Mouse (Mus musculus) Muller cell, postnatal 12 days (primary cell): ENCODE data around the gene Tmcc3.

Experiments
- DNase-seq: peaks from one replicate; pipeline ENCODE4 v3.0.0-alpha.2; 2015; ENCODE audit errors: inconsistent ontology term

Gene Tmcc3

DNA sequence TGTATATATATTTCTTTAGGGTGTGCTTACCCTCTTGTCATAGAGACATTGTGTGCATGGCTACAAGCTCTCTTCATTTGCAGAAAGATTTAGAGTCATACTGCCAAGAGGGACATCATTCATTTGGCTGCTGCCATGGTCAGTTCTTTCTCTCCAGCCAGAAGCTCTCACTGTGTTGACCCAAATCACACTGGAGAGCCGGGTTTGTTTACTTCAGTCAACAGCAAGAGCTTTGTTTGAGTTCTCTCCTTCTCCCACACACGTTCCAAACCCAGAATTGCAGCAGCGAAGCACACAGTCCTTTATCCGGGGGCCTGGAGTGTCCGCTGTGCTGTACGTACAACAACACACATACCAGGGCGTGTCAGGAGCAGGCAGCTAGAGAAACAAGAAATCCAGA is 154.6 kb downstream of the Tmcc3 start:
- peak; percentile 66 for DNase-seq

DNA sequence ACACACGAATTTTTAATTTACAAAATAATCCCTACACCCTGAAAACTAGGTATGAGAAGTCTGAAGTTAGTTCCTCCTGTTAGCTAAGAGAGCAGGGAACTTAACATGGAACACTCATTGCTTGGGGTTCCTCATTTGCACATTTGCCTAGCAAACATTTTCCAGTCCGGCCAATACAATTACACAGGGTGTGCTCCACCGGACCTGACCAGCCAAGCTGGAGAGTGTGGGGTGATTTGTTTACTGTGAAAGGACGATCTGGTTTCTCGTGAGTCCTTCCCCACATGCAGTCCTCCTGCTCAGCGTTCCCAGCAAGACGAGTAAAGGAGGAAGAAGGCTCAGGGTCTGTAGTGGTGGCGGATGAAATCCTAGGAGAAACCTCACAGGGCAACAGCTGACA is 159.7 kb downstream of the Tmcc3 start:
- no peak for DNase-seq

DNA sequence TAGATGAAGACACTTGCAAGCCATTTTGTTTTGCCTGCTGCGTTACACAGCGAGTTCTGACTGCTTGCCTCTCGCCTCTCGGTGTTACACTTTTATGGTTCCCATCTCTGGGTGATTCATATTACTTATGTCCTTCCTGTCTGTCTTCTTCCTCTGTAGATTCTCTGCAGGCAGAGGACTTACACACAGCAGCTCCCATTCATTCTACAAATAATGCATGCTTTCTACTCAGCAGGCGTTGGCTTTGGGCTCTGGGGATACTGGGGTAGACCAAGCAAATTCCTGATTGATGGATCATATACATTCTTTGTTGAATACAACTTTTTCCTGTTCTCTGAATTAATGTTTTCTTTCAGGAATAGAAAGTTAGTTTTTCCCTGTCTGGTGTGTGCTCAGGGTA is 161.8 kb downstream of the Tmcc3 start:
- peak; percentile 30 for DNase-seq

DNA sequence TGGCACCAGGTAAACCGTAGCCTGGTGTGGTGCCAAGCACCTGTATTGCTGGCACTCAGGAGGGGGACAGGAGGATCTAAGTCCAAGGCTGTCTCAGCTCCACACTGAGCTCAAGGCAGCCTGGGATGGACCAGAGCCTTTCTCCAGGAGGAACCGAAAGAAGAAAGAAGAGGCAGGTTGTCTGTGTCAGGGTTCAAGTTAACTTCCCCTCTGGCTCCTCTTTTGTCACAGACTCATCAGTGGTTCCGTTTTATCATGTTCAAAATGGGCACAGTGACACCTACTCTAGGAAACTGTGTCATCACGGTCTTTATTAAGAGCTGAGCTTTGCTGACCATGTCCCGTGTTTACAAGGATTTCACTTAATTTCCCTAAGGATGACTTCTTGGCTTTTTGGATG is 162.4 kb downstream of the Tmcc3 start:
- no peak for DNase-seq

- DNase-seq, result peak; percentile 28
Measured at GRCm38 (mm10) chr10:94477366-94478225, 165.8 kb downstream of the Tmcc3 start.

GRCm38 (mm10) chr10:94479646-94480045 is 167.9 kb downstream of the Tmcc3 start:
- DNase-seq, result no peak

DNA sequence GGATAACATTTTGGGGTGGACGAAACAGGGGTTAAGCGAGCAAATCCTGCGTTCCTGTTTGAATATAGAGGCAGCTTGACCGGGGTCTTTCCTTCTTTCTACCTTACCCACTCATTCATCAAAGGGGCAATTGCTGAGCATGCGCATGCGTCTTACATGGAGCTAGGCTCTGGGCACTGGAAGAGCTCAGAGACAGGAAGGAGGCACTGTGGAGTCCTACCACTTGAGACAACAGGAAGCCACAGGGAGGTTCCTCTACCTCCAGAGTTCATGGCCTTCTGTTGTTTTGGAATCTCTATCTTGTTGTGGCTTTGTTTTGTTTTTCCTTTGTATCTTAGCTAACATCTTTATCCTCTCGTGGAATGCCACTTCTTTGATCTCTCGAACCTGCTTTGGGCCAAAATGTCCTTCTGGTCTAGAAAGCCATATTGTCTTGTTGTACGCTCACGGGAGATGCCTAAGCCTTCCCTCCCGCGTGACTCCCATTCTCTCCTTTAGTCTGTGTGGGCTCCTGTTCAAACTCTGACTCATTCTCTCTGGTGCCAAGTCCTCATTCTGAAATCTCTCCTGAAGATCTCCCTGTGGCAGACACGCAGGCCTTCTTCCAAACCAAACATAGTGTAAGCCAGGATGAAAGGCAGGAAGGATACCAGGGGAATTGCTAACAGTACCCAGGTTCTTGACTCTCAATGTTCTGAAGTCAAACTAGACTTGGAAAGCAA is 168.8 kb downstream of the Tmcc3 start:
- peak; percentile 82 for DNase-seq

- DNase-seq, result no peak
Measured at GRCm38 (mm10) chr10:94481613-94482012, 169.9 kb downstream of the Tmcc3 start.

- peak; percentile 67 for DNase-seq
Measured at GRCm38 (mm10) chr10:94486179-94486578, 174.4 kb downstream of the Tmcc3 start.

GRCm38 (mm10) chr10:94489509-94489908 is 177.8 kb downstream of the Tmcc3 start:
- no peak for DNase-seq

DNA sequence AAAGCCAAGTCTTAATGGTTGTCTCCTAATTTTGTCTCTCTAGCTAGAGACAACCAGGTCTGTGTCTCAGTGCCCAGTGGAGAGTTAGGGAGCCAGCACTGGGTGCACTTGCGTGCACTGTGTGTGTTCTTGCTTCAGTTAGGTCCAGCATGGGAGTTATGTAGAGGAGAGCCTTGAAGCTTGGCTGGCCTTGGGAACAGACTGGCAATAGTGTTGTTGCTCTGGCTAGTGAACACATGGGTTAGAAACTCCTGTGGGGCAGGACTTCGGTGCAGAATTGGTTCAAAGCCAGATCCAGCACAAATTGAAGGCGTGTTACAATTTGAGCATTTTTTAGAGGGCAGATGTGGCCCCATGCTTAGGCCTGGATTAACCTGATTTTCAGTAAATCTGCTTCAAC is 179.3 kb downstream of the Tmcc3 start:
- no peak for DNase-seq

DNA sequence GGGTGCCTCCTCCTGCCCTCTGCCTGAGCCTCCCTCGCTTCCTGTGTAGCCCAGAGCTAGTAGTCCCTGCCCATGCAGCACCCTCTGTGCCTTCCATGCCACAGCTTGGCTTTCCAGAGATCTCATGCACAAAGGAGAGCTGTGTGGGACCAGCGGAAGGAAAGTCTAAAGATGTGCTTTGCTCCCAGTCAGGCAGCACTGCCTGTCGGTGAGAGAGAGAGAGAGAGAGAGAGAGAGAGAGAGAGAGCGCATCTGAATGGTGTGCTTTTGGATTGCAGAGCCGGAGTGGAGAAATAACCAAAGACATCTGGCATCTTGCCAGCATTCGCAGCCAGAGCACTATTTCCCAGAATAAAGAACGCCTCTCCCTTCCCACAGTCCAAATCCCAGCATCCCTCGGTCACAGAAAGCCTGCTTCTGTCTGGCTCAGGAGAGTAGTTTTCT is 182.7 kb downstream of the Tmcc3 start:
- DNase-seq, result peak; percentile 84

DNA sequence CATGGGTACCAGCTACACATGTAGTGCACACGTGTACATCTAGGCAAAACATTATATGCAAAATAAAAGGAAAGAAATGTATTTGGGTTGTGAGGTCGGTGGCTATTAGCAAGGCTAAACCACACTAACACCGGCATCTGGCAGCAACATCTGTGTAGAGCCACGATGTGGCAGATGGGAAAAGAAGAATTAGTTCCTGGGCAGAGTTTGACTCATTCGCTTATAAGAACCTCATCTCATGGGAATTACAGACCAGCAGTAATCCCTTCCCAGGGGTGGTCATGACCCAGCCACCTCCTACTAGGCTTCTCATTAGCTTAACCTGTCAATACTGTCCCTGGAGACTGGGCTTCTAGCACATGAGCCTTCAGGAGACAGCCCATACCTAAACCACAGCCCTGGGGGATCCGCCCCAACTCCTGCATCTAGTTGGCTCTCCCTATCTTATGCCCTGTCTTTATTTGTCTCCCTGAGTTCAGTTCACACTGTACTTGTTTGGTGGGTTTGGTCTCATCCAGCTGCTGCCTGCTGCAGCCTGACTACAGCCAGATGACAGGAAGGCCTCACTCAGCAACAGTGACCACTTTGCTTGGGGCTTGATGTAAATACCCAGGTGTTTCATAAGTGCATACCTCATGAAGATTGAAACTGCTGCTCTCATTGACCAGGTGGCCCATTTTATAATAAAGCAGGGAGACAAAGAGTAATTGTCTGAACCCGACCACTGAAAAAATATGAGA is 183.9 kb downstream of the Tmcc3 start:
- DNase-seq, result no peak

GRCm38 (mm10) chr10:94496826-94497440 is 185.2 kb downstream of the Tmcc3 start:
- DNase-seq, result no peak

DNA sequence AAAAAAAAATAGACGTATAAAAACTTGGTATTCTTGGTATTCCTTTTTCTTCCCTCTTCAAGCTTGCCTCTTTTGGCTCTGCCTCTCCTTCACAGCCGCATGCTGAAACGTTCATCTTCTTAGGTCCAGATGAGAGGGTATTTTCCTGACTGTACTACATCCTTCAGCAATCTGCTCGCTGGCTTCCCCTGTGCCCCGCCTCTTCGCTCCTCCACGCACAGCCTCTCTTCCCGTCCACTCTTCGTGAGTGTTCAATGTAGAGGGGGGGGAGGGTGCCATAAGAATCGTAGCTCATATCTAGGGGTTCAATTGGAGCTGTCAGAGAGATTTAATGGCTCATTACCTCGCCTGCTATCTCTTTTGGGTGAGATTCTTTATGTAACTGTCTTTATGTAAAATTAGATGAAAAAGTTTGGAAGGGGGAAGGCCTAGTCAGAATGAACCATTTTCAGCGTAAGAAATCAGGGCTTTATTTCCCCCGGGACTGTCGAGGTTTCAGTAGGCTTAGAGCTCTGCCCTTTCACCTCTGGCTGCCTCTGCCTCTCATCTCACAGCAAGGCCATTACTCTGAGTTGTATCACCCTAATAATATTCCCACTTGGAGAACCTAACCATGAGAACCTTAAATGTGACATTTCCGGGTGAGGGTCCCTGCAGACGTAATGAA is 188.6 kb downstream of the Tmcc3 start:
- no peak for DNase-seq

GRCm38 (mm10) chr10:94500877-94501273 is 189.1 kb downstream of the Tmcc3 start:
- no peak for DNase-seq

DNA sequence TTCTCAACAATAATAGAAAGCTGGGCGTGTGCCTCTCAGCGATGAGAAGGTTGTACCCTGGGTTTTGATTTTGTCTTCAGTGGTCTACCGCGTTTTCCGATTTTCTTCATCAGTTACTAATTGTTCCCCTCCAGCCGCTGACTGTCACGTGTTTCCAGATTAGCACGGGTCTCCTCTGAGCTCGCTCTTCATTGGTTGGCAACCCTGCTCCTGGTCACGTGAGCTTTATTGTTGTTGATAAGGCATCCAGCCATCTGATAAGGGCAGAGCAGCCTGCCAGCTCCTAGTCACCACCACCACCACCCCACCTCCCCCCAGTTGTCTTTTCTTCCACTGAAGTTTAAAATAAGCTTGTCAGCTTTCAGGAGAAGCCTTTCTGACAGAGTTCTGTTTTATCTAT is 190.0 kb downstream of the Tmcc3 start:
- no peak for DNase-seq

- no peak for DNase-seq
Measured at GRCm38 (mm10) chr10:94505248-94505772, 193.6 kb downstream of the Tmcc3 start.

DNA sequence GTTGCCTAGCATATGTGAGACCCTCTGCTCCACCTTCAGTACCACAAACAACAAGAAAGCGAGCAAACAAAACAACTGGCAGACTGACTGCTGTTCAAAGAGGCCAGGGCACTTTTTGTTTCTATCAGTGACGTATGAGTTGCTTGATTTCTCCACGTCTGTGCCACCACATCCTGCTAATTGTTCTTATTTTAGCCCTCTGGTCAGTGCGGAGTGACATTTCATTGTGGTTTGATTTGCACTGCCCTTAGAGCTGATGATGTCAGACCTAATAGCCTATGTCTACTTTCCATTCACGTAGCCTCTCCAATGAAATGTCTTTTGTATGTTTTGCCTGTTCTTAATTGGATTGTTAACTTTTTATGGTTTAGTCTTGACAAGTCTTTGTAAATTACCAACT is 197.1 kb downstream of the Tmcc3 start:
- DNase-seq, result no peak

DNA sequence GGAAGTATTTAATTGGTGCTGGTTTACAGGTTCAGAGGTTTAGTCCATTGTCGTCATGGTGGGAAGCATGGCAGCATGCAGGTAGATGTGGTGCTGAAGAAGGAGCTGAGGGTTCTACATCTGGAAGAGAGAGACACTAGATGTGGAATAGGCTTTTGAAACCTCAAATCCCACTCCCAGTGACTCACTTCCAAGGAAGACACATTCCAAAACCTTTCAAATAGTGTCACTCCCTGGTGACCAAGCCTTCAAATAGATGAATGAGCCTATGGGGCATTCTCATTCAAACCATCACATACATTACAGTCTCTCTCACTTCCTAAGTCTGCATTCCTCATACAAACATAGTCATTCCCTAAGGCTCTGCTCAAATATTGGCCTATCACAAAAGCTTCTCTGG is 201.0 kb downstream of the Tmcc3 start:
- no peak for DNase-seq

GRCm38 (mm10) chr10:94514091-94514505 is 202.3 kb downstream of the Tmcc3 start:
- no peak for DNase-seq
